Mouse (Mus musculus) embryo, embryonic 10 days (tissue): ENCODE measurements at regions not wholly inside any gene's neighbourhood (a gene's known extent, or its start where the extent isn't known, plus 50 kb on each side); places are given as distances from the start of the nearest gene placed in this dataset.

Source experiments
- DNase-seq: peaks from one replicate; pipeline ENCODE4 v3.0.0-alpha.2; 2015; ENCODE audit warnings: low spot score

GRCm38 (mm10) chr16:93533205-93533604 lies 70.7 kb downstream of the Setd4 start:
- no peak for DNase-seq

GRCm38 (mm10) chr16:93531937-93532336 lies 71.9 kb downstream of the Setd4 start:
- no peak for DNase-seq

- no peak for DNase-seq
Measured at GRCm38 (mm10) chr16:93522485-93522884, 81.4 kb downstream of the Setd4 start.

GRCm38 (mm10) chr16:93520481-93520880 lies 83.4 kb downstream of the Setd4 start:
- no peak for DNase-seq

GRCm38 (mm10) chr16:93518620-93519019 lies 85.2 kb downstream of the Setd4 start:
- no peak for DNase-seq

GRCm38 (mm10) chr16:93516793-93517192 lies 87.1 kb downstream of the Setd4 start:
- no peak for DNase-seq

- no peak for DNase-seq
Measured at GRCm38 (mm10) chr16:93515456-93515941, 88.4 kb downstream of the Setd4 start.

- no peak for DNase-seq
Measured at GRCm38 (mm10) chr16:93513616-93514041, 90.2 kb downstream of the Setd4 start.

GRCm38 (mm10) chr16:93511988-93512387 lies 91.9 kb downstream of the Setd4 start:
- DNase-seq = no peak

GRCm38 (mm10) chr16:93511517-93511916 lies 92.3 kb downstream of the Setd4 start:
- DNase-seq = no peak

GRCm38 (mm10) chr16:93498800-93499199 lies 105.1 kb downstream of the Setd4 start:
- no peak for DNase-seq

- no peak for DNase-seq
Measured at GRCm38 (mm10) chr16:93493337-93494002, 110.4 kb downstream of the Setd4 start.

GRCm38 (mm10) chr16:93486646-93487550 lies 117.0 kb downstream of the Setd4 start:
- DNase-seq = no peak

GRCm38 (mm10) chr16:93469957-93470356 lies 133.9 kb downstream of the Setd4 start:
- DNase-seq = no peak

GRCm38 (mm10) chr16:93465741-93466140 lies 138.1 kb downstream of the Setd4 start:
- DNase-seq = no peak

GRCm38 (mm10) chr16:93464898-93465297 lies 139.0 kb downstream of the Setd4 start:
- no peak for DNase-seq

- DNase-seq = no peak
Measured at GRCm38 (mm10) chr16:93463405-93463804, 140.5 kb downstream of the Setd4 start.

GRCm38 (mm10) chr16:93462286-93462610 lies 141.6 kb downstream of the Setd4 start:
- no peak for DNase-seq

GRCm38 (mm10) chr16:93461406-93462285 lies 142.2 kb downstream of the Setd4 start:
- DNase-seq = no peak

GRCm38 (mm10) chr16:93459497-93460240 lies 144.2 kb downstream of the Setd4 start:
- no peak for DNase-seq
